Mouse (Mus musculus) lung, postnatal 0 days (tissue): ENCODE measurements around the gene Slc6a20b. TPM values are rescaled to one million over a fixed set of nuclear protein-coding genes. Genes with fewer than 3 reads are reported as not detected.

Experiments used
- ATAC-seq: fragments of 200-750 bp; cut with Nextera tagmentation; 2 replicates; pipeline ENCODE4 v1.8.0; 2017; ENCODE audit warnings: moderate library complexity
- DNase-seq: peaks from one replicate; pipeline ENCODE4 v3.0.0-alpha.2; 2016; ENCODE audit warnings: low spot score
- H3K27ac ChIP-seq: fragments of 300-500 bp; sonication (generic); 2 replicates; pipeline ENCODE4 v1.5.1; 2014; ENCODE audit warnings: antibody characterized with exemption, mild to moderate bottlenecking, low read length, mixed read lengths
- H3K27me3 ChIP-seq: fragments of 300-500 bp; sonication (generic); replicated peaks from 2 replicates; pipeline ENCODE4 v1.6.1; 2014; ENCODE audit warnings: low read length, mixed read lengths; ENCODE audit not compliant: insufficient read depth
- H3K36me3 ChIP-seq: fragments of 300-500 bp; sonication (generic); 2 replicates; pipeline ENCODE4 v1.6.1; 2014; ENCODE audit warnings: low read length, mixed read lengths; ENCODE audit not compliant: insufficient read depth
- H3K4me1 ChIP-seq: fragments of 300-500 bp; sonication (generic); 2 replicates; pipeline ENCODE4 v1.6.1; 2014; ENCODE audit warnings: antibody characterized with exemption, low read depth, low read length, mixed read lengths; ENCODE audit not compliant: insufficient read depth
- H3K4me2 ChIP-seq: fragments of 300-500 bp; sonication (generic); replicated peaks from 2 replicates; pipeline ENCODE4 v1.6.1; 2014; ENCODE audit warnings: low read depth, mild to moderate bottlenecking, low read length, moderate library complexity, mixed read lengths
- H3K4me3 ChIP-seq: fragments of 300-500 bp; sonication (generic); 2 replicates; pipeline ENCODE4 v1.5.1; 2014; ENCODE audit warnings: low read depth, low read length
- H3K9ac ChIP-seq: fragments of 300-500 bp; sonication (generic); replicated peaks from 2 replicates; pipeline ENCODE4 v1.6.1; 2014; ENCODE audit warnings: low read depth, mild to moderate bottlenecking
- H3K9me3 ChIP-seq: fragments of 300-500 bp; sonication (generic); 2 replicates; pipeline ENCODE4 v1.6.1; 2016; ENCODE audit warnings: low read length, mixed read lengths
- CTCF ChIP-seq: IDR thresholded peaks from 2 replicates; pipeline ENCODE4 v1.5.1; 2016; ENCODE audit warnings: antibody characterized with exemption, mild to moderate bottlenecking
- EP300 ChIP-seq: IDR thresholded peaks from 2 replicates; pipeline ENCODE4 v1.6.1; 2016; ENCODE audit warnings: antibody characterized with exemption, mild to moderate bottlenecking, control low read depth
- WGBS: fragments of 180-500 bp; shearing (Covaris S2); extraction: QIAGEN DNeasy Blood & Tissue Kit; methylation state at CpG from one replicate; pipeline ENCODE4 v1.1.7; 2014; 5-methylcytosine and 5-hydroxymethylcytosine counted together
- polyA plus RNA-seq: library from polyadenylated mRNA; unstranded; fragments of >200 nt; fragmentation: Nextera tagmentation; extraction: Ambion mirVana; gene quantifications from 2 replicates; pipeline ENCODE4 v1.2.1, GENCODE M21; 2015

Gene Slc6a20b
- polyA plus RNA-seq, 1 experiment from 2014 or later: 0.12 TPM

DNA sequence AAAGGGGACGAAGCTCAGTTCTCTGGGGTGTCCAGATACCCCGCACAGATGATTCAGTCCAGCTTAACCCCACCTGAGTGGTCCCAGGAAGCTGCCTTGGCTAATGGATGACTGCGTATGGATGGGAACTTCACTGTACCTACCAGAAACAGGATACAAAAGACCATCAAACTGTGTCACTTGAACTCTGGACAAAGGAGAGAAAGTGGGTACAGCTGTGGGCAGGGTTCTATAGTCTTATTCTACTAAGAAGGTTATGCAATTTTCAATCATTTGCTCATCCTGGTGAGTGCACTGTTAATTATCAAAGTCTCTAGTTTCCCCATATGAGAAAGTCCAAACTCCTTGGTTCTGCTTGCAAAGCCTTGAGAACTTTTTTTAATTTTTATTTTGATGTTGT, 628 bp upstream of the Slc6a20b start:
- H3K9ac ChIP-seq: no peak overlapping the region
- no peaks in the 10 kb centered on the region for H3K36me3 ChIP-seq
- H3K27ac ChIP-seq: no peak overlapping the region
- no peak for TF ChIP-seq EP300
- no peak for TF ChIP-seq CTCF
- 78% methylated on average over 3 of the region's 3 CpGs for WGBS
- no peak overlapping the region for H3K4me3 ChIP-seq
- H3K4me2 ChIP-seq: no peak overlapping the region
- no peaks in the 10 kb centered on the region for H3K27me3 ChIP-seq
- no peak for ATAC-seq
- H3K9me3 ChIP-seq: no peaks in the 10 kb centered on the region
- no peaks in the 10 kb centered on the region for H3K4me1 ChIP-seq
- no peak for DNase-seq

DNA sequence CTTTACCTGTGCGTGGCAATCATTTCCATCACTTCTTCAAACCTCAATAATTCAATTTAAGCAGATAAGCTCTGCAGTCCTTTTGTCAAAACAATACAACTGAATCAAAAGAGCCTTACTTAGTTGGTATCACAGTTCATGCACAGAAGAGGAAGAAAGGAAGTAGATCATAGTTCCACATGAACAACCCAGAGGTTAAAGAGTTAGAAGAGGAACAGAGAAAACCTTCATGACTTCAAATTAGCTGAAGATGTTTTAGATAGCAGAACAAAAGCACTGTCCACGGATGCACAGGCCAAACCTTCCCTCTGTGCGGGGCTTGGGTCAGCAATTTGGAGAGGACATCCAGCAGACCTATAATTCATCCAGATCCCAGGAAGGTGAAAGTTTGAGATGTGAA, 699 bp downstream of the Slc6a20b start:
- Histone ChIP-seq H3K9ac (no peak overlapping the region), H3K27ac (no peak overlapping the region), H3K9me3 (no peaks in the 10 kb centered on the region), H3K27me3 (no peaks in the 10 kb centered on the region), H3K4me1 (no peaks in the 10 kb centered on the region), H3K4me2 (no peak overlapping the region), H3K4me3 (no peak overlapping the region), H3K36me3 (no peaks in the 10 kb centered on the region)
- TF ChIP-seq EP300 (no peak), CTCF (no peak)
- 80% methylated on average over 3 of the region's 3 CpGs for WGBS
- ATAC-seq (no peak), DNase-seq (no peak)

DNA sequence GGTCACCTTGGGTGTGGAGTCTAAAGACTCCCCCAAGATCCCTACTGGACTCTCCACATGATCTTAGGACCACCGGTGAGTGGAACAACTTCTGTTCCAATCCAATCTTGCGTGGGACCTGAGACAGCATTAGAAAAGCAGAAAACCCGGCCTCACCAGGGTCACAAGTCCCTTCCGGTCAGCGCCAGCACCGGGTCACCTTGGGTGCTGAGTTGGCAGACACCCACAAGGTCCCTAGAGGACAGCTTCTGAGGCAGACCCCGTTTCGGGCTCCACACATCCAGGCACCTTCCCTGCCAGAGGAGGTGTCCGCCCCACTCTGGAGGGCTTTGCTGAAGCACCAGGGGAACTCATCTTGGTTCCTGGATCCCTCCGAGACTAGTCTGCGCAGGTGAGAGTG, 6.5 kb downstream of the Slc6a20b start:
- H3K27ac ChIP-seq: no peak overlapping the region
- TF ChIP-seq CTCF (no peak), EP300 (no peak)
- 87% methylated on average over 11 of the region's 11 CpGs for WGBS
- no peak overlapping the region for H3K9ac ChIP-seq
- ATAC-seq (no peak), DNase-seq (no peak)
- H3K36me3 ChIP-seq: no peaks in the 10 kb centered on the region
- no peaks in the 10 kb centered on the region for H3K4me1 ChIP-seq
- H3K27me3 ChIP-seq: no peaks in the 10 kb centered on the region
- no peak overlapping the region for H3K4me3 ChIP-seq
- H3K9me3 ChIP-seq: no peaks in the 10 kb centered on the region
- no peak overlapping the region for H3K4me2 ChIP-seq

DNA sequence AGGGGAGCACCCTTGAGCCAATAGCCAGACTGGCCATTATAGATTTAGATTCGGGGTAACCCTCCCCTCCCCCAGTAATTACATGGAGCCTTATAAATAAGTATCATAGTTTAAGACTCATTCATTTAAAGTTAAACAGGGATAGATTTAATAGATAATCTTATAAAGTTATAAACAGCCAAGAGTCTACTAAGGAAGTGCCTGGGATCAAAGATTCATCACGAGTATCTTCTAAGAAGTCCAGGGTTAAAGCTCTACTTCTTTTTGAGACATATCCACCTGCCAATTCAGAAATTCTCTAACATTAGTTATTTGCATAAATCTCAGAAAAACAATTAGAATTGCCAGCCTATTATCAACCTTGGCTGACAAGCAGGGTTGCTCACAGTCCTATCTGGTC, 7.6 kb downstream of the Slc6a20b start:
- Histone ChIP-seq H3K27ac (no peak overlapping the region), H3K4me2 (no peak overlapping the region), H3K4me1 (no peaks in the 10 kb centered on the region), H3K36me3 (no peaks in the 10 kb centered on the region), H3K9me3 (no peaks in the 10 kb centered on the region), H3K27me3 (no peaks in the 10 kb centered on the region), H3K9ac (no peak overlapping the region), H3K4me3 (no peak overlapping the region)
- ATAC-seq (no peak), DNase-seq (no peak)
- WGBS: 66% methylated on average over 2 of the region's 2 CpGs
- TF ChIP-seq EP300 (no peak), CTCF (no peak)

DNA sequence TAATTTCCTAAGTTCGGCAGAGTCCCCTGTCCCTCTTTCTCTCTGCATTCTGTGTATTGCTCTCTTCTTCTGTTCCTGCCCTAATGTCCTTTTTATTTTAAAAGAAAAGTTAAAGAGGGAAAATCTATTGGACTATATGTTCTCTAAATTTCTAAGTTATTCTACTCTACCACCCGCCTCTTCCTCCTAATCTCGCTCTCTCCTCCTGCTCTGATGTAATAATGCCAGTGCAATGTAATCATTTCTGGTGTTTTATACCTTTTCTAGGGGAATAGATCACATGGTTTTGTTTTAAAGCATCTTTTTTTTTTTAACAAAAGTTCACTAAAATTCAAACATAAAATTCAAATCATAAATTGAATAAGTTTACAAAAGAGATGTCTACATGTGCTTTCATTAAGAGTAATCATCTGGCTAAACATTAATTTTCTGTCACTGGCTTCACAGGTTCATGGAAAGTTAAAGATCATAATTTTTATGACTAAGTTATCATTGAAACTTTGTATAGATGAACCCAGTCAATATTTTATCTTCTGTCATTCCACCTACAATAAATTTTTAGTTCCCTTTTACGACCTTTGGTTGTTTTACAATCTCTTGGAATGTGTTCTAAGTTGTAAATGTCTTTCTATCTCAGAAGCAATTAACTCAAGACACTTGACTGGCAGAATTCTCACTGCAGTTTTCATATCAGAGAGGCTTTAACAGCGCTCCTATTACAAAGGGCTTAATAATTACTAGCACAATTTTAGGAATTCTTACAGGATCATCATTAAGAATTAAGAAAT, 11.9 kb downstream of the Slc6a20b start:
- no peak overlapping the region for H3K27ac ChIP-seq
- no peaks in the 10 kb centered on the region for H3K9me3 ChIP-seq
- H3K9ac ChIP-seq: no peak overlapping the region
- no peak overlapping the region for H3K4me3 ChIP-seq
- no peak for ATAC-seq
- no peaks in the 10 kb centered on the region for H3K27me3 ChIP-seq
- no peak overlapping the region for H3K4me2 ChIP-seq
- DNase-seq: no peak
- no peaks in the 10 kb centered on the region for H3K4me1 ChIP-seq
- TF ChIP-seq CTCF: no peak
- TF ChIP-seq EP300: no peak
- WGBS: 82% methylated on average over 5 of the region's 5 CpGs
- H3K36me3 ChIP-seq: no peaks in the 10 kb centered on the region

DNA sequence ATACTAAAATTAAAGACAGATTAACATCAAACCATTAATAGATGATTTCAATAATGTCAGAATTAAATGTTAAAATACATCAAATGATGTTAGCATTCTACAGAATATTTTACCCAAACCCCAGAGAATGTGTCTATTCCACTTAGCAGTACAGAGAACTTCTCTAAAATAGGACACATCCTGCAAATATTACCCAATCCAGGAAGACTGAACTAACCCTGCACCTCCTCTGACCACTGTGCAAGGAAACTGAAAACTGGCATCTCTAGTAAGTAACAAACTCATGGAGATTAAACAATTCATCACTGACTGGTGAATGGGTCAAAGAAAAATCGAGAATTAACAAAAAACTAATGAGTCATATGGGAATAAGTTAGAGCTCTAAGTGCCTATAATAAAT, 30.8 kb downstream of the Slc6a20b start:
- H3K9ac ChIP-seq: no peak overlapping the region
- H3K4me1 ChIP-seq: no peaks in the 10 kb centered on the region
- H3K27ac ChIP-seq: no peak overlapping the region
- H3K4me2 ChIP-seq: no peak overlapping the region
- no peak overlapping the region for H3K4me3 ChIP-seq
- WGBS: 76% methylated on average over 1 of the region's 1 CpGs
- TF ChIP-seq CTCF (no peak), EP300 (no peak)
- H3K36me3 ChIP-seq: no peaks in the 10 kb centered on the region
- DNase-seq (no peak), ATAC-seq (no peak)
- no peaks in the 10 kb centered on the region for H3K27me3 ChIP-seq
- H3K9me3 ChIP-seq: no peaks in the 10 kb centered on the region
